Mouse (Mus musculus) limb, embryonic 13.5 days (tissue): ENCODE data around the gene 6030452D12Rik. TPM values are rescaled to one million over a fixed set of nuclear protein-coding genes. Genes with fewer than 3 reads are reported as not detected.

ENCODE experiments used
- ATAC-seq: fragments of 200-750 bp; cut with Nextera tagmentation; 2 replicates; pipeline ENCODE4 v1.8.0; 2017; ENCODE audit warnings: low read depth, moderate number of reproducible peaks, moderate TSS enrichment; ENCODE audit not compliant: low FRiP score
- H3K27ac ChIP-seq: fragments of 300-500 bp; sonication (generic); 2 replicates; pipeline ENCODE4 v1.5.1; 2015; ENCODE audit warnings: inconsistent platforms, mild to moderate bottlenecking, moderate library complexity
- H3K27me3 ChIP-seq: fragments of 300-500 bp; sonication (generic); 2 replicates; pipeline ENCODE4 v1.6.1; 2015; ENCODE audit warnings: mild to moderate bottlenecking, inconsistent platforms
- H3K36me3 ChIP-seq: fragments of 300-500 bp; sonication (generic); 2 replicates; pipeline ENCODE4 v1.6.1; 2015; ENCODE audit warnings: inconsistent platforms, mild to moderate bottlenecking, moderate library complexity
- H3K4me1 ChIP-seq: fragments of 300-500 bp; sonication (generic); 2 replicates; pipeline ENCODE4 v1.6.1; 2015; ENCODE audit warnings: inconsistent platforms
- H3K4me2 ChIP-seq: fragments of 300-500 bp; sonication (generic); replicated peaks from 2 replicates; pipeline ENCODE4 v1.6.1; 2015; ENCODE audit warnings: inconsistent platforms, mild to moderate bottlenecking, moderate library complexity
- H3K4me3 ChIP-seq: fragments of 300-500 bp; sonication (generic); 2 replicates; pipeline ENCODE4 v1.5.1; 2015; ENCODE audit warnings: moderate library complexity, mild to moderate bottlenecking, inconsistent platforms
- H3K9ac ChIP-seq: fragments of 300-500 bp; sonication (generic); 2 replicates; pipeline ENCODE4 v1.6.1; 2015; ENCODE audit warnings: mild to moderate bottlenecking, inconsistent platforms
- H3K9me3 ChIP-seq: fragments of 300-500 bp; sonication (generic); 2 replicates; pipeline ENCODE4 v1.6.1; 2016; ENCODE audit warnings: inconsistent platforms
- WGBS: fragments of 180-500 bp; shearing (Covaris S2); methylation state at CpG from one replicate; pipeline ENCODE4 v1.1.7; 2015; 5-methylcytosine and 5-hydroxymethylcytosine counted together
- polyA plus RNA-seq: library from polyadenylated mRNA; unstranded; fragments of >200 nt; fragmentation: Nextera tagmentation; extraction: Ambion mirVana; gene quantifications from 2 replicates; pipeline ENCODE4 v1.2.1, GENCODE M21; 2015

Gene 6030452D12Rik
- polyA plus RNA-seq, 1 experiment from 2014 or later, result not detected

GRCm38 (mm10) chr8:106543043-106543442 is 42.7 kb downstream of the 6030452D12Rik start:
- H3K4me1 ChIP-seq, result peaks cover 19% of the 10 kb centered on the region; the same call in 1 of the 2 replicates
- H3K27ac ChIP-seq, result no peak overlapping the region
- H3K36me3 ChIP-seq, result peaks cover 94% of the 10 kb centered on the region
- H3K9ac ChIP-seq, result no peak overlapping the region
- H3K27me3 ChIP-seq, result no peaks in the 10 kb centered on the region
- WGBS, result 34% methylated on average over 8 of the region's 8 CpGs
- H3K4me2 ChIP-seq, result no peak overlapping the region
- no peak overlapping the region for H3K4me3 ChIP-seq
- no peak for ATAC-seq
- H3K9me3 ChIP-seq, result no peaks in the 10 kb centered on the region

- no peaks in the 10 kb centered on the region for H3K27me3 ChIP-seq
- H3K36me3 ChIP-seq, result peaks cover 87% of the 10 kb centered on the region
- H3K9me3 ChIP-seq, result no peaks in the 10 kb centered on the region
- WGBS, result 77% methylated on average over 2 of the region's 2 CpGs
- no peak overlapping the region for H3K4me2 ChIP-seq
- no peak overlapping the region for H3K4me3 ChIP-seq
- H3K4me1 ChIP-seq, result peaks cover 16% of the 10 kb centered on the region; the same call in 1 of the 2 replicates
- no peak overlapping the region for H3K27ac ChIP-seq
- no peak overlapping the region for H3K9ac ChIP-seq
- ATAC-seq, result no peak
These were observed 44.8 kb downstream of the 6030452D12Rik start for GRCm38 (mm10) chr8:106545149-106545548.

GRCm38 (mm10) chr8:106546746-106547145 is 46.4 kb downstream of the 6030452D12Rik start:
- Histone ChIP-seq H3K4me3 (no peak overlapping the region), H3K9ac (no peak overlapping the region), H3K4me1 (peaks cover 16% of the 10 kb centered on the region; the same call in 1 of the 2 replicates), H3K27me3 (no peaks in the 10 kb centered on the region), H3K27ac (no peak overlapping the region), H3K36me3 (peaks cover 87% of the 10 kb centered on the region), H3K9me3 (no peaks in the 10 kb centered on the region), H3K4me2 (no peak overlapping the region)
- ATAC-seq, result no peak
- 89% methylated on average over 7 of the region's 7 CpGs for whole genome bisulfite sequencing

GRCm38 (mm10) chr8:106548366-106548936 is 48.1 kb downstream of the 6030452D12Rik start:
- Histone ChIP-seq H3K4me3 (no peak overlapping the region), H3K27me3 (no peaks in the 10 kb centered on the region), H3K4me2 (no peak overlapping the region), H3K9ac (no peak overlapping the region), H3K9me3 (no peaks in the 10 kb centered on the region), H3K4me1 (peaks cover 11% of the 10 kb centered on the region; the same call in 1 of the 2 replicates), H3K27ac (no peak overlapping the region), H3K36me3 (peaks cover 88% of the 10 kb centered on the region)
- 28% methylated on average over 10 of the region's 10 CpGs for WGBS
- ATAC-seq, result no peak

GRCm38 (mm10) chr8:106550906-106551305 is 50.6 kb downstream of the 6030452D12Rik start:
- 91% methylated on average over 1 of the region's 1 CpGs for WGBS
- Histone ChIP-seq H3K4me3 (no peak overlapping the region), H3K9me3 (no peaks in the 10 kb centered on the region), H3K4me1 (peaks cover 11% of the 10 kb centered on the region; the same call in 1 of the 2 replicates), H3K4me2 (no peak overlapping the region), H3K9ac (no peak overlapping the region), H3K27me3 (no peaks in the 10 kb centered on the region), H3K36me3 (peaks cover 86% of the 10 kb centered on the region), H3K27ac (no peak overlapping the region)
- no peak for ATAC-seq

GRCm38 (mm10) chr8:106554011-106554410 is 53.7 kb downstream of the 6030452D12Rik start:
- Histone ChIP-seq H3K9me3 (peaks cover 5% of the 10 kb centered on the region), H3K4me2 (no peak overlapping the region), H3K9ac (no peak overlapping the region), H3K36me3 (peaks cover 91% of the 10 kb centered on the region), H3K4me1 (no peaks in the 10 kb centered on the region), H3K27me3 (no peaks in the 10 kb centered on the region), H3K4me3 (no peak overlapping the region), H3K27ac (no peak overlapping the region)
- WGBS, result 99% methylated on average over 5 of the region's 5 CpGs
- ATAC-seq, result no peak

- Histone ChIP-seq H3K9me3 (peaks cover 5% of the 10 kb centered on the region), H3K27me3 (no peaks in the 10 kb centered on the region), H3K27ac (no peak overlapping the region), H3K4me3 (no peak overlapping the region), H3K4me2 (no peak overlapping the region), H3K9ac (no peak overlapping the region), H3K36me3 (peaks cover 71% of the 10 kb centered on the region), H3K4me1 (peaks cover 2% of the 10 kb centered on the region)
- 60% methylated on average over 6 of the region's 7 CpGs for WGBS
- no peak for ATAC-seq
These were observed 55.8 kb downstream of the 6030452D12Rik start for GRCm38 (mm10) chr8:106556068-106556645.

Other genes with a start within 250 kb of the 6030452D12Rik start
- 4.5 and 11.8 TPM in 2 replicates for gene Smpd3, start 162.5 kb upstream of the 6030452D12Rik start, polyA plus RNA-seq
- gene Zfp90, start 85.2 kb upstream of the 6030452D12Rik start, polyA plus RNA-seq, result 31.2 and 31.8 TPM in 2 replicates
- 55.9 and 57.5 TPM in 2 replicates for gene Cdh3, start 10.4 kb downstream of the 6030452D12Rik start, polyA plus RNA-seq
- 13.8 and 15.4 TPM in 2 replicates for gene Gm10073, start 72.9 kb downstream of the 6030452D12Rik start, polyA plus RNA-seq
- 18.1 and 19.9 TPM in 2 replicates for gene Cdh1, start 102.8 kb downstream of the 6030452D12Rik start, polyA plus RNA-seq
- gene Tango6, start 182.5 kb downstream of the 6030452D12Rik start, polyA plus RNA-seq, result 9.5 and 10.3 TPM in 2 replicates